In the genomic region with DNA sequence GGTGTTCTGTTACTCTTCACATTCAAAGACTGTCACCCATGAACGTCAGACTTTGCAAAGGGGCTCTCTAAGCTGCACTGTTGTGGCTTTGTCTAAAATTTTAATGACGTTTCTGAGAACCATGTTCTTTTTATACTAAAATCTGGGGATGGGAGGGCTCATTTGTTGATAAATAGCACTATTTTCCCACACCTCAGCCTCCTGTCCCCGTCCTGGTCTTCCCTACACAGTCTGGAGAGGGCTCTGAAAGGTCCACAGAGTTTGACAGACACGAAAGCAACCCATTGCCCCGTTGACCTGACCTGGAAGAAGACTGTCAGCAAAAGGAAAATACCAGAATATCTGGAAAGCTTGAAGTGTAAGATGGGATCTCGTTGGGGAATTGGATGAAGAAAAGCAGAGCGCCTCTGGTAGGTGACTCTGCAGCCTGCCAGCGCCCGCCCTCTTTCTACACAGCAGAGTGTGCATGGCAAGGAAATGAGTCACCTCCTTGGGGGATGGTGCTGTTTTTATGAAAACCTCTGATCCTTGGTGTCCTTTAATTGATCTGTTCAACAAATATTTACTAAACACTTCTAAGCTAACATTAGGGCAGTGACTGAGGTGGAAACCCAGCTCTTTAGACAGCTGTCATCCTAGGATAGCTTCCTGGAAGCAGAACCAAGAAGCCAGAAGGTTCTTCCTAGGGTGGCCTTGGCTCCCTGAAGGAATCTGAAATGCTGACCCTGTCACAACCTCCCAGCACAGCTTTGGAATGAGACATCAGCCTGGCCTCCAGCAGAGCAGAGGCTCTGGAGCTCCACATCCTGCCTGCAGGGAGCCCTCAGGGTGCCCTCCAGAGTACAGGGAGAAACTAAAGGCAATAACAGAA, we compare ENCODE assay signal across 10 mouse cellular contexts. TPM values are rescaled to one million over a fixed set of nuclear protein-coding genes. Genes with fewer than 3 reads are reported as not detected.
DNase-seq lines count a peak whose midpoint lies in the region; ATAC-seq lines count a peak whose summit lies in the region.
"Had no signal": no experiment of that assay in that cellular context is flagged by ENCODE, and none has a peak within 500 bp of the region (broad histone marks: within the 10 kb centered on the region; RNA-seq: fewer than 3 reads in every experiment).

No protein-coding gene starts in this region.

- H3K27me3 ChIP-seq in heart, embryonic 12.5 days (replicated peaks), result no peaks in the 10 kb centered on the region
- no peaks in the 10 kb centered on the region for H3K27me3 ChIP-seq in liver, embryonic 11.5 days (replicated peaks; ENCODE audit: control insufficient read depth, insufficient read depth, low read length)
- H3K27me3 ChIP-seq: forebrain, embryonic 12.5 days; neural tube, embryonic 13.5 days had no signal

- H3K36me3 ChIP-seq in heart, embryonic 12.5 days, result peaks cover 15% of the 10 kb centered on the region
- no peaks in the 10 kb centered on the region for H3K36me3 ChIP-seq in liver, embryonic 11.5 days (ENCODE audit: control insufficient read depth, insufficient read depth, low read length)

- no peak overlapping the region; the same call in 1 of the 2 replicates for H3K9ac ChIP-seq in heart, embryonic 12.5 days
- no peak overlapping the region for H3K9ac ChIP-seq in liver, embryonic 11.5 days (ENCODE audit: low read depth, low read length)
- H3K9ac ChIP-seq: forebrain, embryonic 12.5 days; neural tube, embryonic 13.5 days had no signal

- peak; percentile 46 for DNase-seq in adrenal gland, postnatal 10 days
- no peak for DNase-seq in adrenal gland, adult 8-10 months
- DNase-seq in 3T3-L1 (ENCODE audit: low read depth, low spot score), result peak; percentile 97
- DNase-seq in liver, embryonic 11.5 days (ENCODE audit: low spot score), result no peak
- no peak for DNase-seq in cerebellum, postnatal 25 days
- no peak for DNase-seq in retina, postnatal 1 day
- DNase-seq in cerebellum, adult 18-20 months, result no peak

- H3K4me1 ChIP-seq in heart, embryonic 12.5 days (replicated peaks), result peaks cover 16% of the 10 kb centered on the region
- peaks cover 14% of the 10 kb centered on the region for H3K4me1 ChIP-seq in liver, embryonic 11.5 days (replicated peaks; ENCODE audit: control insufficient read depth, insufficient read depth, low read length)
- H3K4me1 ChIP-seq: forebrain, embryonic 12.5 days; neural tube, embryonic 13.5 days had no signal

- 34% methylated on average over 9 of the region's 9 CpGs for WGBS in heart, embryonic 12.5 days
- 56% methylated on average over 9 of the region's 9 CpGs for WGBS in liver, embryonic 11.5 days

- H3K9me3 ChIP-seq in heart, embryonic 12.5 days (replicated peaks), result 0 out of 2 replicates have a peak, but pooled peaks cover 3% of the 10 kb centered on the region
- H3K9me3 ChIP-seq in liver, embryonic 11.5 days (ENCODE audit: control insufficient read depth, low read length), result 0 out of 2 replicates have a peak, but pooled peaks cover 3% of the 10 kb centered on the region
- H3K9me3 ChIP-seq: forebrain, embryonic 12.5 days; neural tube, embryonic 13.5 days had no signal

- peak overlapping the region; percentile 68 for H3K27ac ChIP-seq in heart, embryonic 12.5 days (ENCODE audit: poor library complexity, severe bottlenecking)
- H3K27ac ChIP-seq in liver, embryonic 11.5 days (ENCODE audit: low read depth, low read length), result peak overlapping the region; percentile 17; the same call in 1 of the 2 replicates
- H3K27ac ChIP-seq: forebrain, embryonic 12.5 days; neural tube, embryonic 13.5 days had no signal

- no peak overlapping the region for H3K4me3 ChIP-seq in heart, embryonic 12.5 days
- no peak overlapping the region for H3K4me3 ChIP-seq in liver, embryonic 11.5 days (ENCODE audit: low read depth, low read length)
- H3K4me3 ChIP-seq: forebrain, embryonic 12.5 days; neural tube, embryonic 13.5 days had no signal

- peak overlapping the region; percentile 0 for H3K4me2 ChIP-seq in heart, embryonic 12.5 days
- H3K4me2 ChIP-seq in liver, embryonic 11.5 days, result no peak overlapping the region
- H3K4me2 ChIP-seq: forebrain, embryonic 12.5 days; neural tube, embryonic 13.5 days had no signal

- ATAC-seq in heart, embryonic 12.5 days (ENCODE audit: insufficient number of reproducible peaks, low FRiP score), result peak; percentile 78
- no peak for ATAC-seq in liver, embryonic 11.5 days (replicated peaks; ENCODE audit: low FRiP score)

RNA-seq across cellular contexts. Expression of a gene that starts 13.6 kb away (rescaled TPM):
- 10 to 100 TPM in 1 of 2 experiments, 1 to 10 TPM in 1; 8.5 to 15.1 TPM for total RNA-seq in adrenal gland, postnatal 10 days (2021)
- total RNA-seq in adrenal gland, adult 8-10 months (2022), result 1 to 10 TPM; 5.6 to 7.2 (median 6.3) TPM
- 3.3 and 3.8 TPM in 2 replicates for polyA plus RNA-seq in heart, embryonic 12.5 days (2016; fragmentation: Nextera tagmentation; extraction: Ambion mirVana)
- polyA plus RNA-seq in liver, embryonic 11.5 days (2014; fragmentation: Nextera tagmentation; extraction: Ambion mirVana), result 2.9 and 3.5 TPM in 2 replicates

RNA-seq across cellular contexts. Expression of a gene that starts 34.3 kb away (rescaled TPM):
- 1 to 10 TPM; 2.4 to 3.9 TPM for total RNA-seq in adrenal gland, postnatal 10 days (2021)
- total RNA-seq in adrenal gland, adult 8-10 months (2022), result 1 to 10 TPM; 2.0 to 4.2 (median 3.6) TPM
- 9.8 and 12.0 TPM in 2 replicates for polyA plus RNA-seq in heart, embryonic 12.5 days (2016; fragmentation: Nextera tagmentation; extraction: Ambion mirVana)
- polyA plus RNA-seq in liver, embryonic 11.5 days (2014; fragmentation: Nextera tagmentation; extraction: Ambion mirVana), result 0.31 and 0.95 TPM in 2 replicates

RNA-seq across cellular contexts. Expression of a gene that starts 57.3 kb away (rescaled TPM):
- 1 to 10 TPM; 3.8 to 3.9 TPM for total RNA-seq in adrenal gland, postnatal 10 days (2021)
- total RNA-seq in adrenal gland, adult 8-10 months (2022), result 1 to 10 TPM; 5.1 to 6.4 (median 6.3) TPM
- polyA plus RNA-seq in heart, embryonic 12.5 days (2016; fragmentation: Nextera tagmentation; extraction: Ambion mirVana), result 0.08 and 0.14 TPM in 2 replicates
- 0.73 and 0.78 TPM in 2 replicates for polyA plus RNA-seq in liver, embryonic 11.5 days (2014; fragmentation: Nextera tagmentation; extraction: Ambion mirVana)

Comparison
In these comparisons a context has a peak if more than half of its experiments do, and no peak if none do; other contexts are left out.
1. DNase-seq: peak in adrenal gland, postnatal 10 days (single experiment) and 3T3-L1 (single experiment); none in adrenal gland, adult 8-10 months (single experiment), liver, embryonic 11.5 days (single experiment), cerebellum, postnatal 25 days (0 of 2), retina, postnatal 1 day (single experiment) and cerebellum, adult 18-20 months (0 of 2).